Mouse (Mus musculus): ENCODE data around the gene Pip4p1. TPM values are rescaled to one million over a fixed set of nuclear protein-coding genes. Genes with fewer than 3 reads are reported as not detected.

Pip4p1 gene
- total RNA-seq, 1 experiment = 19.4 TPM

DNA sequence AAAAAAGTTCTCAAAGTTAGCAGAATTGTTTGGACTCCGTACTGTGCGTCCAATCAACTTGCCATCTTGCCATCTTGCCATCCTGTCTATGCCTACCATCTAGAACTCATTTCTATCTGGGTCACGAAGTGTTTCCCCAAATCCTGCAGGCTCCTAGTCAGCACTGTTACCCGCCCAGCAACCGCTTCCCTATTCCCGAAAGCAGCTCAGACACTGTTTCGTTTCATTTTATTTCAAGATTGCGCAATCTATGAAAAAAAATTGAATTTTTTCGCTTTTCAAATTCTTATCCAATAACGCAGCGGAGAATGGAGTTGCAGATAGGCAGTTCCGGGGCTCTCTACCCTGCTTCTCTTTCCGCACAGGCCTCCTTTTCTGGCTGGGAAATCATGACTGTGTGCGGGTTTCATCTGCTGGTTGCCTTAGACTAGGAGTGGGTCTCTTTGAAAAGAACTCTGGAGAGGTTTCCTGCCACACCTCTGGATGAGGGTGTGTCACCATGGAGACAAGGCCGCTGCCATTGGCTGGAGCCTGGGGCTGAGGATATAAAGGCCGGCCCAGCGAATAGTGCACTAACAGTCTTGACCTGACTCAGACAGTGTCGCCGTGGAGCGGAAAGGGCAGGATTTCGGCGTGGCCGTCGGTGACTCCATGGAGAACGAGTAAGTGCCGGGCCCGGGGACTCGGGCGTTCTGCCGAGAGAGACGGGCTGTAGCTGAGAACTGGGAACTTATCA is 13.4 kb upstream of the Pip4p1 start, which contains the start of gene Gm49342:
TSS of gene Gm49342 (plus strand) at position 586 of the 736 bp plus-strand sequence.
- no peaks in the 10 kb centered on the region for H3K9me3 ChIP-seq (ENCODE audit: control insufficient read depth, insufficient read depth, low read depth, low read length)
- peaks cover 2% of the 10 kb centered on the region; the same call in 1 of the 2 replicates for H3K36me3 ChIP-seq (ENCODE audit: control insufficient read depth, insufficient read depth, low read length, poor library complexity, severe bottlenecking)
- peak within 1 kb of the TSS; percentile 71 to 80 for H3K4me3 ChIP-seq (ENCODE audit: insufficient read depth in 1 of 2, low read depth in 1 of 2, low read length in 2 of 2, poor library complexity in 1 of 2, severe bottlenecking in 1 of 2)
- DNase-seq (ENCODE audit: low read depth, low spot score) = peak; percentile 95
- peak within 1 kb of the TSS; percentile 83 for H3K9ac ChIP-seq (ENCODE audit: insufficient read depth, low read depth, low read length, poor library complexity, severe bottlenecking)
- peak within 1 kb of the TSS; percentile 89 for H3K27ac ChIP-seq (ENCODE audit: insufficient read depth, low read depth, low read length, poor library complexity, severe bottlenecking)
- peaks cover 0 to 1% of the 10 kb centered on the region in 2 experiments; a peak in 1 of 4 replicates for H3K4me1 ChIP-seq (ENCODE audit: control insufficient read depth in 2 of 2, insufficient read depth in 2 of 2, low read length in 2 of 2, poor library complexity in 1 of 2)
- no peak for TF ChIP-seq HCFC1 (IDR thresholded peaks at IDR 0.05; ENCODE audit: borderline replicate concordance, insufficient read depth, low read length)
- no peak for TF ChIP-seq MAFK (IDR thresholded peaks at IDR 0.05; ENCODE audit: insufficient read depth, low read depth, low read length)
- no peak for TF ChIP-seq ZNF384 (IDR thresholded peaks at IDR 0.05; ENCODE audit: low read depth, low read length)
- no peak for TF ChIP-seq ZC3H11A (IDR thresholded peaks at IDR 0.05; ENCODE audit: borderline replicate concordance, low read depth, low read length)
- TF ChIP-seq CHD2 (IDR thresholded peaks at IDR 0.05; ENCODE audit: low read depth, low read length) = no peak
- in situ Hi-C loops (cut with MboI; ENCODE audit: low sequenced_read_pairs in 2 of 2, unreplicated experiment in 2 of 2) = no loop called here

- no peak for DNase-seq (ENCODE audit: low read depth, low spot score)
- no peaks in the 10 kb centered on the region for H3K9me3 ChIP-seq (ENCODE audit: control insufficient read depth, insufficient read depth, low read depth, low read length)
- no peak overlapping the region; the same call in 1 of the 2 replicates for H3K27ac ChIP-seq (ENCODE audit: insufficient read depth, low read depth, low read length, poor library complexity, severe bottlenecking)
- in situ Hi-C loops (cut with MboI; ENCODE audit: low sequenced_read_pairs in 2 of 2, unreplicated experiment in 2 of 2) = no loop called here
- peaks cover 2 to 3% of the 10 kb centered on the region in 2 experiments; a peak in 1 of 4 replicates for H3K4me1 ChIP-seq (ENCODE audit: control insufficient read depth in 2 of 2, insufficient read depth in 2 of 2, low read length in 2 of 2, poor library complexity in 1 of 2)
- H3K4me3 ChIP-seq (ENCODE audit: insufficient read depth in 1 of 2, low read depth in 1 of 2, low read length in 2 of 2, poor library complexity in 1 of 2, severe bottlenecking in 1 of 2) = peak overlapping the region; percentile 14 to 72; a peak in 3 of 4 replicates
- TF ChIP-seq ZC3H11A (IDR thresholded peaks at IDR 0.05; ENCODE audit: borderline replicate concordance, low read depth, low read length) = no peak
- TF ChIP-seq MAFK (IDR thresholded peaks at IDR 0.05; ENCODE audit: insufficient read depth, low read depth, low read length) = no peak
- TF ChIP-seq CHD2 (IDR thresholded peaks at IDR 0.05; ENCODE audit: low read depth, low read length) = no peak
- TF ChIP-seq HCFC1 (IDR thresholded peaks at IDR 0.05; ENCODE audit: borderline replicate concordance, insufficient read depth, low read length) = no peak
- no peak for TF ChIP-seq ZNF384 (IDR thresholded peaks at IDR 0.05; ENCODE audit: low read depth, low read length)
- no peaks in the 10 kb centered on the region for H3K36me3 ChIP-seq (ENCODE audit: control insufficient read depth, insufficient read depth, low read length, poor library complexity, severe bottlenecking)
- no peak overlapping the region for H3K9ac ChIP-seq (ENCODE audit: insufficient read depth, low read depth, low read length, poor library complexity, severe bottlenecking)
Observed at GRCm38 (mm10) chr14:50938940-50939339, 8.3 kb upstream of the Pip4p1 start.

DNA sequence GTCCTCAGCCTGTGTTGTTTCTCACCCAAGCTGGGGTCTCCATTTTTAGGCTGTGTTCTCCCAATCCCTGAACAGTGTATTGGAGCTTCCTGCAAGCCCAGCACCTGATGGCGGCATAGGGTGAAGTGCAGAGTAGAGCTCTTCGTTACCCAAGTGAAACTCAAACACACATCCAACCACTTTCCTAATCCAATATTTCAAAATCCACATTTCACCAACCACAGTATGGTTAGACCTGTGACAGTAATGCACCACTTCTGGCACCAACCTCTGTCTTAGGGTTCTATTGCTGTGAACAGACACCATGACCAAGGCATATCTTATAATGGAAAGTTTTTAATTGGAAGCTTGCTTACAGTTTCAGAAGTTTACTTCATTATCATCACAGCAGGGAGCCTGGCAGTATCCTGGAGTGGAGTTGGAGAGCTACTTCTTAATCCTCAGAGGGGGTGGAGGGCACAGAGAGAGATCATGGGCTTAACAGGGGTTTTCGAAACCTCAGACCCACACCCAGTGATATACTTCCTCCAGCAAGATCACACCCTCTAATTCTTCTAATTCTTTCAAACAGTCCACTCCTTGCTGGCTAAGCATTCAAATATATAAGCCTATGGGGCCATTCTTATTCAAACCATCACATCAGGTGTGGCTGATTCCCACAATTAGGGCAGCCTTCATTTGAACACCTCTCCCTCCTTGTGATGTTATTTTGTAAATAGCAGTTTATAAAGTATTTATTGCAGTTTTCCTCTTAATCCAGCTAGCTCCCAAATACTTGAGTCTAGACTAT is 7.7 kb upstream of the Pip4p1 start:
- Histone ChIP-seq H3K9ac (ENCODE audit: insufficient read depth, low read depth, low read length, poor library complexity, severe bottlenecking) (no peak overlapping the region; the same call in 1 of the 2 replicates), H3K9me3 (ENCODE audit: control insufficient read depth, insufficient read depth, low read depth, low read length) (no peaks in the 10 kb centered on the region), H3K4me1 (ENCODE audit: control insufficient read depth in 2 of 2, insufficient read depth in 2 of 2, low read length in 2 of 2, poor library complexity in 1 of 2) (peaks cover 2% of the 10 kb centered on the region in 2 experiments; a peak in 1 of 4 replicates), H3K27ac (ENCODE audit: insufficient read depth, low read depth, low read length, poor library complexity, severe bottlenecking) (no peak overlapping the region; the same call in 1 of the 2 replicates), H3K36me3 (ENCODE audit: control insufficient read depth, insufficient read depth, low read length, poor library complexity, severe bottlenecking) (no peaks in the 10 kb centered on the region), H3K4me3 (ENCODE audit: insufficient read depth in 1 of 2, low read depth in 1 of 2, low read length in 2 of 2, poor library complexity in 1 of 2, severe bottlenecking in 1 of 2) (peak overlapping the region; percentile 14 to 72)
- DNase-seq (ENCODE audit: low read depth, low spot score) = no peak
- TF ChIP-seq ZNF384 (IDR thresholded peaks at IDR 0.05; ENCODE audit: low read depth, low read length) = no peak
- TF ChIP-seq HCFC1 (IDR thresholded peaks at IDR 0.05; ENCODE audit: borderline replicate concordance, insufficient read depth, low read length) = no peak
- TF ChIP-seq CHD2 (IDR thresholded peaks at IDR 0.05; ENCODE audit: low read depth, low read length) = no peak
- TF ChIP-seq MAFK (IDR thresholded peaks at IDR 0.05; ENCODE audit: insufficient read depth, low read depth, low read length) = no peak
- no peak for TF ChIP-seq ZC3H11A (IDR thresholded peaks at IDR 0.05; ENCODE audit: borderline replicate concordance, low read depth, low read length)
- in situ Hi-C loops (cut with MboI; ENCODE audit: low sequenced_read_pairs in 2 of 2, unreplicated experiment in 2 of 2) = no loop called here

DNA sequence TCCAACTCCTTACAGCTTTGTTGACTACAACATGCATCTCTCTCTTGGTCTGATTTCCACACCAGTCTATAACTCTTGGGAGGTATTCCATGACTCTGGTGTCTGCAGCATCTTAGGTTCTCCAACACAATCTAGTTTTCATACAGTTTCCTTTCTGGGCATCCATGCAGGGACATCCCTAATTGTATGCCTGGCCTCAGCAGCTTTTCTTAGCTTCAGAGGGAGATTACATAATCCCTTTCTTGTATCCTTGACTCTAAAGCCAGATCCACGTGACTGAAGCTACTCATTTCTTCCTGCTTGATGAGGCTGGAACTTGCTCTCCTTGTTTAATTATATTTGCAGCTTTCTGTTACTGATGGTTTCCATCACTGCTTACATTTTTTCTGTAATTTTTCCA is 6.0 kb upstream of the Pip4p1 start:
- Histone ChIP-seq H3K27ac (ENCODE audit: insufficient read depth, low read depth, low read length, poor library complexity, severe bottlenecking) (no peak overlapping the region), H3K9ac (ENCODE audit: insufficient read depth, low read depth, low read length, poor library complexity, severe bottlenecking) (no peak overlapping the region), H3K36me3 (ENCODE audit: control insufficient read depth, insufficient read depth, low read length, poor library complexity, severe bottlenecking) (no peaks in the 10 kb centered on the region), H3K9me3 (ENCODE audit: control insufficient read depth, insufficient read depth, low read depth, low read length) (no peaks in the 10 kb centered on the region), H3K4me1 (ENCODE audit: control insufficient read depth in 2 of 2, insufficient read depth in 2 of 2, low read length in 2 of 2, poor library complexity in 1 of 2) (peaks cover 2 to 4% of the 10 kb centered on the region in 2 experiments; a peak in 2 of 4 replicates), H3K4me3 (ENCODE audit: insufficient read depth in 1 of 2, low read depth in 1 of 2, low read length in 2 of 2, poor library complexity in 1 of 2, severe bottlenecking in 1 of 2) (no peak overlapping the region)
- in situ Hi-C loops (cut with MboI; ENCODE audit: low sequenced_read_pairs in 2 of 2, unreplicated experiment in 2 of 2) = no loop called here
- TF ChIP-seq ZC3H11A (IDR thresholded peaks at IDR 0.05; ENCODE audit: borderline replicate concordance, low read depth, low read length) (no peak), HCFC1 (IDR thresholded peaks at IDR 0.05; ENCODE audit: borderline replicate concordance, insufficient read depth, low read length) (no peak), CHD2 (IDR thresholded peaks at IDR 0.05; ENCODE audit: low read depth, low read length) (no peak), MAFK (IDR thresholded peaks at IDR 0.05; ENCODE audit: insufficient read depth, low read depth, low read length) (no peak), ZNF384 (IDR thresholded peaks at IDR 0.05; ENCODE audit: low read depth, low read length) (no peak)
- no peak for DNase-seq (ENCODE audit: low read depth, low spot score)
